Mouse (Mus musculus) heart, embryonic 13.5 days (tissue): ENCODE results near the gene Glb1l. TPM values are rescaled to one million over a fixed set of nuclear protein-coding genes. Genes with fewer than 3 reads are reported as not detected.
A peak's percentile ranks its signal among the peaks of the same experiment; 100 is the strongest.

Source experiments
- ATAC-seq: fragments of 200-750 bp; cut with Nextera tagmentation; 2 replicates; pipeline ENCODE4 v1.8.0; 2017; ENCODE audit warnings: moderate TSS enrichment; ENCODE audit not compliant: insufficient number of reproducible peaks, low FRiP score, low TSS enrichment; ENCODE audit errors: extremely low read depth
- H3K27ac ChIP-seq: fragments of 300-500 bp; sonication (generic); replicated peaks from 2 replicates; pipeline ENCODE4 v1.5.1; 2015; ENCODE audit warnings: moderate library complexity, mild to moderate bottlenecking, inconsistent platforms
- H3K27me3 ChIP-seq: fragments of 300-500 bp; sonication (generic); replicated peaks from 2 replicates; pipeline ENCODE4 v1.6.1; 2015; ENCODE audit warnings: mild to moderate bottlenecking, inconsistent platforms
- H3K36me3 ChIP-seq: fragments of 300-500 bp; sonication (generic); 2 replicates; pipeline ENCODE4 v1.6.1; 2015; ENCODE audit warnings: mild to moderate bottlenecking, inconsistent platforms
- H3K4me1 ChIP-seq: fragments of 300-500 bp; sonication (generic); 2 replicates; pipeline ENCODE4 v1.6.1; 2015; ENCODE audit warnings: inconsistent platforms
- H3K4me2 ChIP-seq: fragments of 300-500 bp; sonication (generic); 2 replicates; pipeline ENCODE4 v1.6.1; 2015; ENCODE audit warnings: inconsistent platforms, mild to moderate bottlenecking, moderate library complexity
- H3K4me3 ChIP-seq: fragments of 300-500 bp; sonication (generic); 2 replicates; pipeline ENCODE4 v1.5.1; 2015; ENCODE audit warnings: moderate library complexity, mild to moderate bottlenecking, inconsistent platforms
- H3K9ac ChIP-seq: fragments of 300-500 bp; sonication (generic); 2 replicates; pipeline ENCODE4 v1.6.1; 2015; ENCODE audit warnings: inconsistent platforms, mild to moderate bottlenecking, moderate library complexity
- H3K9me3 ChIP-seq: fragments of 300-500 bp; sonication (generic); 2 replicates; pipeline ENCODE4 v1.6.1; 2016; ENCODE audit warnings: inconsistent platforms
- WGBS: fragments of 180-500 bp; shearing (Covaris S2); methylation state at CpG from one replicate; pipeline ENCODE4 v1.1.7; 2015; ENCODE audit warnings: mixed read lengths; 5-methylcytosine and 5-hydroxymethylcytosine counted together
- polyA plus RNA-seq: library from polyadenylated mRNA; unstranded; fragments of >200 nt; fragmentation: Nextera tagmentation; extraction: Ambion mirVana; gene quantifications from 2 replicates; pipeline ENCODE4 v1.2.1, GENCODE M21; 2015

Glb1l gene
- polyA plus RNA-seq, 1 experiment from 2014 or later, result 8.2 TPM

- ATAC-seq, result no peak
- Histone ChIP-seq H3K4me2 (peak overlapping the region; percentile 99), H3K4me1 (peaks cover 33% of the 10 kb centered on the region), H3K36me3 (peaks cover 34% of the 10 kb centered on the region), H3K4me3 (peak overlapping the region; percentile 68), H3K9ac (peak overlapping the region; percentile 83), H3K9me3 (no peaks in the 10 kb centered on the region), H3K27me3 (peaks cover 69% of the 10 kb centered on the region), H3K27ac (peak overlapping the region; percentile 54; the same call in 1 of the 2 replicates)
- 4% methylated on average over 6 of the region's 6 CpGs for WGBS
Measured at GRCm38 (mm10) chr1:75217893-75218226, 7.2 kb upstream of the Glb1l start.

- 67% methylated on average over 13 of the region's 13 CpGs for WGBS
- Histone ChIP-seq H3K4me3 (peak overlapping the region; percentile 68), H3K36me3 (peaks cover 42% of the 10 kb centered on the region), H3K4me2 (peak overlapping the region; percentile 99), H3K9ac (no peak overlapping the region; the same call in 1 of the 2 replicates), H3K27ac (0 out of 2 replicates have a peak overlapping the region, but pooled peaks have one; percentile 18), H3K4me1 (peaks cover 40% of the 10 kb centered on the region), H3K9me3 (no peaks in the 10 kb centered on the region), H3K27me3 (peaks cover 61% of the 10 kb centered on the region)
- ATAC-seq, result no peak
Measured at GRCm38 (mm10) chr1:75216797-75217585, 6.4 kb upstream of the Glb1l start.

GRCm38 (mm10) chr1:75215785-75216184 is 5.2 kb upstream of the Glb1l start:
- 92% methylated on average over 9 of the region's 9 CpGs for WGBS
- H3K27me3 ChIP-seq, result peaks cover 49% of the 10 kb centered on the region
- no peak for ATAC-seq

GRCm38 (mm10) chr1:75214886-75215285 is 4.3 kb upstream of the Glb1l start:
- Histone ChIP-seq H3K36me3 (peaks cover 46% of the 10 kb centered on the region), H3K27me3 (peaks cover 41% of the 10 kb centered on the region), H3K27ac (no peak overlapping the region), H3K9ac (no peak overlapping the region), H3K4me1 (peaks cover 55% of the 10 kb centered on the region), H3K4me3 (no peak overlapping the region), H3K4me2 (no peak overlapping the region), H3K9me3 (no peaks in the 10 kb centered on the region)
- 72% methylated on average over 5 of the region's 5 CpGs for WGBS
- no peak for ATAC-seq

More at GRCm38 (mm10) chr1:75215785-75216184, 5.2 kb upstream of the Glb1l start:
- no peak overlapping the region for H3K4me3 ChIP-seq
- no peak overlapping the region for H3K9ac ChIP-seq
- H3K9me3 ChIP-seq, result no peaks in the 10 kb centered on the region
- H3K36me3 ChIP-seq, result peaks cover 46% of the 10 kb centered on the region
- H3K27ac ChIP-seq, result no peak overlapping the region
- H3K4me1 ChIP-seq, result peaks cover 50% of the 10 kb centered on the region
- H3K4me2 ChIP-seq, result no peak overlapping the region

- H3K4me1 ChIP-seq, result peaks cover 55% of the 10 kb centered on the region
- ATAC-seq, result no peak
- peaks cover 46% of the 10 kb centered on the region for H3K36me3 ChIP-seq
- peaks cover 41% of the 10 kb centered on the region for H3K27me3 ChIP-seq
- H3K27ac ChIP-seq, result no peak overlapping the region
- H3K4me3 ChIP-seq, result no peak overlapping the region
- H3K9ac ChIP-seq, result no peak overlapping the region
- H3K4me2 ChIP-seq, result no peak overlapping the region
- no peaks in the 10 kb centered on the region for H3K9me3 ChIP-seq
- WGBS, result 77% methylated on average over 2 of the region's 2 CpGs
Measured at GRCm38 (mm10) chr1:75214442-75214841, 3.8 kb upstream of the Glb1l start.

DNA sequence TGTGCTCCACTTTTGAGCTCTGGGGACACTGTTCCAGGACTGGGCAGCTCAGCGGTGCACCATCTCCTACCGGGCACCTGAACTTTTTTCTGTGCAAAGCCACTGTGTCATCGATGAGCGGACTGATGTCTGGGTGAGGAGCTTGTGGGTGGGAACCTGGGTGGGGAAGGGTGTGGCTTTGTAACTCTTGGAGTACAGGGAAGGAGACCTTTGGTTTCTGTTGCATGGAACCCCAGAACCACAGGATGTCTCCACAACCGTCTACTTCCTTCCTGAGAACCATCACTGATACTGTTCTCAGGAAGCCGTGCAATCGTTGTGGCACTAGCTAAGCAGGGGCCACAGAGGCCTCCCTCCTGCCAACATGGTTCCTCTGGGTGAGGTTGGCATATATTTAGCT is 2.5 kb upstream of the Glb1l start:
- Histone ChIP-seq H3K9ac (no peak overlapping the region), H3K9me3 (no peaks in the 10 kb centered on the region), H3K27ac (no peak overlapping the region), H3K4me3 (no peak overlapping the region), H3K4me2 (no peak overlapping the region), H3K4me1 (peaks cover 56% of the 10 kb centered on the region), H3K36me3 (peaks cover 46% of the 10 kb centered on the region), H3K27me3 (peaks cover 39% of the 10 kb centered on the region)
- ATAC-seq, result no peak
- WGBS, result 70% methylated on average over 7 of the region's 7 CpGs

DNA sequence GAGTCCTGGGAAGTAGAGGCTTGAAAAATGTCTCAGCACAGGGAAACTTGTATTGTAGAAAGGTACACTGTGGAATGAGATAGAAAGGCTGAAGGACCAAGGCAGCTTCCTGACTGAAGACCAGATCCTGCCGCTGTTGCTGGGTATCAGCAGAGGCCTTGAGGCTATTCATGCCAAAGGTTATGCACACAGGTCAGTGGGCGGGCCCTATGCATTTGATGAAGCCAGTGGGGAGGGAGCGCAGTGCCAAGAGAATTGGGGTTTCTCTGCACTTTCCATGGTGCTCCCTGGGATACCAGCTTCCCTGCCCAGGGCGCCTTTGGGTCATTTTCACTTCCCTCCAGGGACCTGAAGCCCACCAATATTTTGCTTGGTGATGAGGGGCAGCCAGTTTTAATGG is 1.9 kb upstream of the Glb1l start:
- Histone ChIP-seq H3K4me1 (peaks cover 50% of the 10 kb centered on the region), H3K4me2 (peak overlapping the region; percentile 10; the same call in 1 of the 2 replicates), H3K27me3 (peaks cover 34% of the 10 kb centered on the region), H3K4me3 (no peak overlapping the region), H3K27ac (no peak overlapping the region), H3K9me3 (no peaks in the 10 kb centered on the region), H3K9ac (no peak overlapping the region), H3K36me3 (peaks cover 46% of the 10 kb centered on the region)
- WGBS, result 85% methylated on average over 4 of the region's 4 CpGs
- ATAC-seq, result no peak

DNA sequence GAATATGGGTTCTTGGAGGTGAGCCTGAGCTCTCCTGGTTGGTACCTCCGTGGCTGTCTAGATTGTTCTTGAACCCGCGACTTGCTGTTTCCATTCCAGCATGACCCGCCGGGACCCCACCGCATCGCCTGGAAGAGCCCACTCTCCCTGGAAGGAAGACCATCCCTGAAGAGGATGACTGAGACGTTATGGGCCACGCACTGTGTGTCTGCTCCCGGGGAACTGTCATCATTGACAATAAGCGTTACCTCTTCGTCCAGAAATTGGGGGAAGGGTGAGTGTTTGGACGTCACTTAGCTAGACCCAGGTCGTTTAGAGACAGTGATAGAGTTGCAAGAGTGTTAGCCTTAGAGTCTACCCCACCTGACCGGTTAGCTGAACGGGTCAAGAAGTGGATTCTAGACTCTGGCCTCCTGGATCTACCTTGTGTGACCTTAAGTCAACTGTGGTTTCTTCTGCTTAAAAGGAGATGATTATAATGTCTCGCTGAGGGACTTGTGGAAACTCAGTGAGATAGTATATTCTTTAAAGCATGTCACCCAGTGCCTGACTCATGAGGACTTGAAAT is 612 bp upstream of the Glb1l start:
- peaks cover 46% of the 10 kb centered on the region for H3K36me3 ChIP-seq
- H3K27me3 ChIP-seq, result peaks cover 21% of the 10 kb centered on the region
- no peaks in the 10 kb centered on the region for H3K9me3 ChIP-seq
- H3K27ac ChIP-seq, result peak overlapping the region; percentile 57
- ATAC-seq, result no peak
- peak overlapping the region; percentile 98 for H3K9ac ChIP-seq
- peak overlapping the region; percentile 99 for H3K4me2 ChIP-seq
- peak overlapping the region; percentile 92 for H3K4me3 ChIP-seq
- 10% methylated on average over 17 of the region's 17 CpGs for WGBS
- H3K4me1 ChIP-seq, result peaks cover 47% of the 10 kb centered on the region

DNA sequence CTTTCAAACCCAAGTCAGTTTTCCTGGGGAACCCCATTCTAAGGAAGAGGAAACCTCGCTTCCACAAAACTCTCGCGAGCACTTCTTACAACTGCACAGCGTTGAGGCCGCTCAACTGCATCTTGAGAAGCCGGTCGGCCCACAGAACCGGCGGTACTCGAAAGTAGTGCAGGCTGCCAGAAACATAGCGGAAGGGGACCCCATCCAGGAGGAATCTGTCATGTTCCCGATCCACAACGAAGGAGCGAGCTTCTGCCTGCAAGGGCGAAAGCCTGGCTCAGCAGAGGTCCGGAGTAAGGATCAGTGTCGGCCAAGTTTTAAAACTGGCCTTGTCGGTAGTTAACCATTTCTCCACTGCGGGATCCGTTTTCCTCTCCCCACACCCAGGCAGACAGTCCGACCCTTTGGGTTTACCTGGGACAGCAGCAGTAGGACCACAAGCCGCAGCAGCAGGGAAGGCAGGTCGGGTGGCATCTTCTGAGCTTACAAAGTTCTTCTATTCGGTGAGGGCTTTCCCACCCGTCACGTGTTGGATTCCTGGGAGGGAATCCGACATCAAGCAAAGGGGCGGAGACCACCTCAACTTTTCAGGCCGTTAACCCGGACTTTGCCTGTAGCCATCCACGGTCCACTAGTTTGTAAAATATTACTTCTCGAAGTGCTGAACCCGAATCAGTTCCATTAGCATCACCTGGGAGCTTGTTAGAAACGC is 1.5 kb downstream of the Glb1l start:
- 13% methylated on average over 34 of the region's 34 CpGs for WGBS
- Histone ChIP-seq H3K27ac (no peak overlapping the region), H3K9me3 (no peaks in the 10 kb centered on the region), H3K4me2 (peak overlapping the region; percentile 99), H3K4me3 (peak overlapping the region; percentile 92), H3K4me1 (peaks cover 47% of the 10 kb centered on the region), H3K9ac (peak overlapping the region; percentile 73), H3K27me3 (peaks cover 16% of the 10 kb centered on the region), H3K36me3 (peaks cover 25% of the 10 kb centered on the region)
- ATAC-seq, result no peak

DNA sequence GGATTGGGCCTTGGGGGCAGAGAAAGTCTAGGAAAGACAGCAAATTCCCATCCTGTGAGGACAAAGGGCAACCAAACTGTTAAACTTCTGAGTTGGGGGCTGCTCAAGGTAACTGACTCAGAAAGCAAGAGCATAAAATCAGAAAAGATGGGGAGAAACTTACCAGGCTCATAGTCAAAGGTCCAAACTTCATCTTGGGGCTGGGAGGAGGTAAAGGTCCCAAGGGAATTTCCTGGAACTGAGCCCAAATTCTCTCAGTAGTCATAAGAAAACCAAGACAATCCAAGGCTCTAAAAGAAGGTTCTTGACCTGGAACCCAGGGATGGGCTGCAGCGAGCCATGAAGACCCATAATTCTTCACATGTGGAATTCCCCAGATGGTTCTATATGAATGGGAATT is 9.4 kb downstream of the Glb1l start:
- no peak overlapping the region for H3K27ac ChIP-seq
- H3K9me3 ChIP-seq, result no peaks in the 10 kb centered on the region
- H3K4me3 ChIP-seq, result no peak overlapping the region
- H3K27me3 ChIP-seq, result no peaks in the 10 kb centered on the region
- H3K36me3 ChIP-seq, result peaks cover 44% of the 10 kb centered on the region
- ATAC-seq, result no peak
- 62% methylated on average over 1 of the region's 1 CpGs for WGBS
- H3K4me2 ChIP-seq, result no peak overlapping the region
- H3K4me1 ChIP-seq, result no peaks in the 10 kb centered on the region
- H3K9ac ChIP-seq, result no peak overlapping the region

DNA sequence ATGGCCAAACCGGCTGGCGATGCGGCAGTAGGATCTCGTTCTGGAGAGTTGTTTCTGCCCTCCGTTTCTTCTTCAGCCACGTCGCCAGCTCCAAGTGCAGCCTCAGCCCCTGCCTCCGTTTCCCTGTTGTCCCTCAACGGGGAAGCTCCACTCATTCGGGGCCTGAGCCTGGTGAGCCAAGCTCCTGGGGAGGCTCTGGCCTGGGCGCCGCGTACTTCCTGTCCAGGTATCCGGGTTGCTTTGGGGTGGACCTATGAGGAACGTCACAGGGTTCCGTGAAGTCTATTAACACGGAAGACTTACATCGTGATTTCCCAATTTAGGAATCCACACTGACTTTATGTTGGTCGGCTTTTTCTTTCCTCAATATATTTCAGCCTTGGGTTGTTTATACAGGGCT is 18.2 kb downstream of the Glb1l start:
- Histone ChIP-seq H3K4me2 (peak overlapping the region; percentile 85), H3K27ac (peak overlapping the region; percentile 96), H3K4me1 (peaks cover 27% of the 10 kb centered on the region), H3K36me3 (peaks cover 52% of the 10 kb centered on the region), H3K4me3 (peak overlapping the region; percentile 70), H3K9me3 (no peaks in the 10 kb centered on the region), H3K27me3 (no peaks in the 10 kb centered on the region), H3K9ac (peak overlapping the region; percentile 92)
- no peak; the same call in 1 of the 2 replicates for ATAC-seq
- under 1% methylated on average over 19 of the region's 19 CpGs for WGBS
